Mouse (Mus musculus) adipocyte (in vitro differentiated cells): ENCODE data around the gene Faim.

Experiments used
- DNase-seq: peaks from one replicate; pipeline ENCODE4 v3.0.0-alpha.2; 2016; ENCODE audit warnings: low spot score

Gene Faim

GRCm38 (mm10) chr9:98985800-98986475 is at the start of gene Faim:
Gene Faim, plus strand, starts transcription at chr9:98986373.
- peak; percentile 98 for DNase-seq

GRCm38 (mm10) chr9:98939290-98939689 is 46.9 kb upstream of the Faim start:
- no peak for DNase-seq

GRCm38 (mm10) chr9:98952171-98953050 is 33.8 kb upstream of the Faim start:
- no peak for DNase-seq

GRCm38 (mm10) chr9:98953291-98953690 is 32.9 kb upstream of the Faim start:
- no peak for DNase-seq

GRCm38 (mm10) chr9:98953830-98954229 is 32.3 kb upstream of the Faim start:
- no peak for DNase-seq

GRCm38 (mm10) chr9:98954391-98955102 is 31.6 kb upstream of the Faim start:
- DNase-seq: no peak

GRCm38 (mm10) chr9:98955103-98955715 is 31.0 kb upstream of the Faim start, which contains the start of gene Foxl2:
Gene Foxl2, plus strand, starts transcription at chr9:98955288.
- no peak for DNase-seq

GRCm38 (mm10) chr9:98955716-98956224 is 30.4 kb upstream of the Faim start:
- DNase-seq: no peak

GRCm38 (mm10) chr9:98956591-98957381 is 29.4 kb upstream of the Faim start:
- no peak for DNase-seq

GRCm38 (mm10) chr9:98957751-98958351 is 28.3 kb upstream of the Faim start:
- DNase-seq: no peak

- no peak for DNase-seq
Observed at GRCm38 (mm10) chr9:98958628-98959027, 27.5 kb upstream of the Faim start.

GRCm38 (mm10) chr9:98959851-98960250 is 26.3 kb upstream of the Faim start:
- no peak for DNase-seq

GRCm38 (mm10) chr9:98960348-98960747 is 25.8 kb upstream of the Faim start:
- no peak for DNase-seq

- DNase-seq: no peak
Observed at GRCm38 (mm10) chr9:98961591-98962477, 24.3 kb upstream of the Faim start.

GRCm38 (mm10) chr9:98962478-98963142 is 23.6 kb upstream of the Faim start:
- DNase-seq: no peak

GRCm38 (mm10) chr9:98963661-98964060 is 22.5 kb upstream of the Faim start:
- no peak for DNase-seq

- no peak for DNase-seq
Observed at GRCm38 (mm10) chr9:98965084-98965483, 21.1 kb upstream of the Faim start.

GRCm38 (mm10) chr9:98973101-98973521 is 13.1 kb upstream of the Faim start:
- no peak for DNase-seq

- DNase-seq: no peak
Observed at GRCm38 (mm10) chr9:98973561-98973960, 12.6 kb upstream of the Faim start.
